16 mouse cellular contexts compared by ENCODE assay signal in the genomic region with DNA sequence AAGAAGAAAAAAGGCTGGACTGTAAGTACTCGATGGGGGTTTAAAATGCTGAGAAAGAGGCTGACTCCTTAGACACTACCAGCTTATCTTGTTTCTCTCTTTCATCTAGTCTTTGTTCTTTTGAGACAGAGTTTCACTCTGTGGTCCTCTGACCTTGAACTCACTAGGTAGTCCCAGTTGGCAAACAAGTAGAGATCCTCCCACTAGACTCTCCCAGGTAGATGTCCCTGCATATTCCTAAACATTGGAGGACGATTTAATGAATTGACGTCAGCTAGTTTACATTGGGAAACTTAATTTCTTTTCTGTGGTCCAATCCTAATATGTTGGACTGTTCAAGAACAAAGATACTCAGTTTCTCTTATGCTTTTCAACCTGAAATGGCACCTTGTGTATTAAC. TPM values are rescaled to one million over a fixed set of nuclear protein-coding genes. Genes with fewer than 3 reads are reported as not detected.
DNase-seq lines count a peak whose midpoint lies in the region; ATAC-seq and TF ChIP-seq lines count a peak whose summit lies in the region.
"Had no signal": no experiment of that assay in that cellular context is flagged by ENCODE, and none has a peak within 500 bp of the region (broad histone marks: within the 10 kb centered on the region; RNA-seq: fewer than 3 reads in every experiment).

No protein-coding gene starts in this region.

- TF ChIP-seq CTCF in stomach, postnatal 0 days (IDR thresholded peaks at IDR 0.05; ENCODE audit: low read depth): no peak

- no peak overlapping the region for H3K9ac ChIP-seq in hindbrain, embryonic 15.5 days
- no peak overlapping the region for H3K9ac ChIP-seq in hindbrain, embryonic 11.5 days (ENCODE audit: low read depth, low read length)
- H3K9ac ChIP-seq in stomach, embryonic 15.5 days: no peak overlapping the region
- no peak overlapping the region for H3K9ac ChIP-seq in stomach, postnatal 0 days (ENCODE audit: low read length)
- no peak overlapping the region for H3K9ac ChIP-seq in liver, embryonic 15.5 days
- H3K9ac ChIP-seq: forebrain, embryonic 15.5 days; limb, embryonic 15.5 days had no signal

- no peak overlapping the region for H3K4me3 ChIP-seq in hindbrain, embryonic 15.5 days
- H3K4me3 ChIP-seq in hindbrain, embryonic 11.5 days (ENCODE audit: low read depth, low read length): no peak overlapping the region
- no peak overlapping the region for H3K4me3 ChIP-seq in stomach, embryonic 15.5 days (replicated peaks)
- H3K4me3 ChIP-seq in stomach, postnatal 0 days (ENCODE audit: low read depth, low read length): no peak overlapping the region
- no peak overlapping the region for H3K4me3 ChIP-seq in liver, embryonic 15.5 days (replicated peaks)

- no peak for TF ChIP-seq EP300 in stomach, postnatal 0 days (optimal IDR thresholded peaks at IDR 0.05)

- DNase-seq in hindbrain, embryonic 11.5 days (ENCODE audit: low spot score): no peak
- DNase-seq in stomach, postnatal 0 days (ENCODE audit: low spot score): no peak
- no peak for DNase-seq in thymus, postnatal 10 days (ENCODE audit: low spot score in 2 of 2)
- DNase-seq: cerebellum, postnatal 14 days; heart, adult 11 months; heart, postnatal 14 days; lung, postnatal 4 days; spleen, adult 18-20 months; thymus, postnatal 36 days had no signal

- no peaks in the 10 kb centered on the region for H3K36me3 ChIP-seq in hindbrain, embryonic 15.5 days
- H3K36me3 ChIP-seq in hindbrain, embryonic 11.5 days (ENCODE audit: control insufficient read depth, insufficient read depth, low read length): no peaks in the 10 kb centered on the region
- no peaks in the 10 kb centered on the region for H3K36me3 ChIP-seq in stomach, embryonic 15.5 days
- H3K36me3 ChIP-seq in stomach, postnatal 0 days (ENCODE audit: control insufficient read depth, insufficient read depth, low read length): no peaks in the 10 kb centered on the region
- no peaks in the 10 kb centered on the region for H3K36me3 ChIP-seq in liver, embryonic 15.5 days (replicated peaks)
- H3K36me3 ChIP-seq: forebrain, embryonic 15.5 days; limb, embryonic 15.5 days had no signal

- WGBS in hindbrain, embryonic 15.5 days: 94% methylated on average over 3 of the region's 3 CpGs
- WGBS in hindbrain, embryonic 11.5 days: 94% methylated on average over 3 of the region's 3 CpGs
- 72% methylated on average over 3 of the region's 3 CpGs for WGBS in stomach, embryonic 15.5 days
- WGBS in stomach, postnatal 0 days: 59% methylated on average over 3 of the region's 3 CpGs
- 66% methylated on average over 3 of the region's 3 CpGs for WGBS in liver, embryonic 15.5 days (ENCODE audit: insufficient replicate concordance)

- 0 out of 2 replicates have a peak overlapping the region, but pooled peaks have one; percentile 64 for H3K4me2 ChIP-seq in hindbrain, embryonic 15.5 days
- H3K4me2 ChIP-seq in hindbrain, embryonic 11.5 days (replicated peaks; ENCODE audit: low read depth, low read length): no peak overlapping the region
- H3K4me2 ChIP-seq in stomach, embryonic 15.5 days: peak overlapping the region; percentile 73; the same call in 1 of the 2 replicates
- no peak overlapping the region for H3K4me2 ChIP-seq in stomach, postnatal 0 days (replicated peaks; ENCODE audit: low read depth)
- H3K4me2 ChIP-seq in liver, embryonic 15.5 days: peak overlapping the region; percentile 41

- H3K9me3 ChIP-seq in hindbrain, embryonic 15.5 days: no peaks in the 10 kb centered on the region
- no peaks in the 10 kb centered on the region for H3K9me3 ChIP-seq in hindbrain, embryonic 11.5 days (ENCODE audit: control insufficient read depth, low read length)
- no peaks in the 10 kb centered on the region for H3K9me3 ChIP-seq in stomach, embryonic 15.5 days
- no peaks in the 10 kb centered on the region for H3K9me3 ChIP-seq in stomach, postnatal 0 days (ENCODE audit: control insufficient read depth, low read length)
- H3K9me3 ChIP-seq in liver, embryonic 15.5 days (replicated peaks): no peaks in the 10 kb centered on the region
- H3K9me3 ChIP-seq: forebrain, embryonic 15.5 days; limb, embryonic 15.5 days had no signal

- H3K4me1 ChIP-seq in hindbrain, embryonic 15.5 days (replicated peaks): peaks cover 30% of the 10 kb centered on the region
- H3K4me1 ChIP-seq in hindbrain, embryonic 11.5 days (replicated peaks; ENCODE audit: control insufficient read depth, insufficient read depth, low read length): peaks cover 4% of the 10 kb centered on the region; the same call in 1 of the 2 replicates
- peaks cover 10% of the 10 kb centered on the region for H3K4me1 ChIP-seq in stomach, embryonic 15.5 days
- H3K4me1 ChIP-seq in stomach, postnatal 0 days (replicated peaks; ENCODE audit: control insufficient read depth, insufficient read depth): peaks cover 4% of the 10 kb centered on the region; the same call in 1 of the 2 replicates
- H3K4me1 ChIP-seq in liver, embryonic 15.5 days (replicated peaks): peaks cover 32% of the 10 kb centered on the region

- no peak for ATAC-seq in hindbrain, embryonic 15.5 days (ENCODE audit: low FRiP score, low read depth)
- ATAC-seq in hindbrain, embryonic 11.5 days (ENCODE audit: low FRiP score): no peak
- no peak for ATAC-seq in stomach, embryonic 15.5 days (ENCODE audit: insufficient read depth, low FRiP score, low read depth)
- ATAC-seq in stomach, postnatal 0 days (ENCODE audit: low FRiP score, low TSS enrichment): no peak
- ATAC-seq in liver, embryonic 15.5 days (ENCODE audit: insufficient read depth): no peak
- no peak for ATAC-seq in cerebellum, adult (ENCODE audit: insufficient number of reproducible peaks, low FRiP score, low TSS enrichment)
- ATAC-seq: forebrain, embryonic 15.5 days; midbrain, embryonic 16.5 days had no signal

- no peak overlapping the region for H3K27ac ChIP-seq in hindbrain, embryonic 15.5 days (replicated peaks)
- no peak overlapping the region for H3K27ac ChIP-seq in hindbrain, embryonic 11.5 days (ENCODE audit: low read depth, low read length)
- no peak overlapping the region for H3K27ac ChIP-seq in stomach, embryonic 15.5 days
- no peak overlapping the region for H3K27ac ChIP-seq in stomach, postnatal 0 days (replicated peaks)
- no peak overlapping the region for H3K27ac ChIP-seq in liver, embryonic 15.5 days (replicated peaks)
- H3K27ac ChIP-seq: forebrain, embryonic 15.5 days; limb, embryonic 15.5 days had no signal

- H3K27me3 ChIP-seq in hindbrain, embryonic 15.5 days: no peaks in the 10 kb centered on the region
- no peaks in the 10 kb centered on the region for H3K27me3 ChIP-seq in hindbrain, embryonic 11.5 days (ENCODE audit: control insufficient read depth, insufficient read depth, low read length)
- no peaks in the 10 kb centered on the region for H3K27me3 ChIP-seq in stomach, embryonic 15.5 days (replicated peaks)
- H3K27me3 ChIP-seq in stomach, postnatal 0 days (ENCODE audit: control insufficient read depth, insufficient read depth, low read length): no peaks in the 10 kb centered on the region
- no peaks in the 10 kb centered on the region for H3K27me3 ChIP-seq in liver, embryonic 15.5 days
- H3K27me3 ChIP-seq: forebrain, embryonic 15.5 days; limb, embryonic 15.5 days had no signal

RNA-seq across cellular contexts. Expression of a gene that starts 2.7 kb away (rescaled TPM):
- 97.4 and 109 TPM in 2 replicates for polyA plus RNA-seq in hindbrain, embryonic 15.5 days (2015; fragmentation: Nextera tagmentation; extraction: Ambion mirVana)
- 77.3 and 88.5 TPM in 2 replicates for polyA plus RNA-seq in hindbrain, embryonic 11.5 days (2014; fragmentation: Nextera tagmentation; extraction: Ambion mirVana)
- polyA plus RNA-seq in stomach, embryonic 15.5 days (2015; fragmentation: Nextera tagmentation; extraction: Ambion mirVana): 70.8 and 82.2 TPM in 2 replicates
- polyA plus RNA-seq in stomach, postnatal 0 days (2015; fragmentation: Nextera tagmentation; extraction: Ambion mirVana): 57.5 and 60.5 TPM in 2 replicates
- polyA plus RNA-seq in liver, embryonic 15.5 days (2015; fragmentation: Nextera tagmentation; extraction: Ambion mirVana): 31.0 and 32.7 TPM in 2 replicates

RNA-seq across cellular contexts. Expression of a gene that starts 42.9 kb away (rescaled TPM):
- polyA plus RNA-seq in hindbrain, embryonic 15.5 days (2015; fragmentation: Nextera tagmentation; extraction: Ambion mirVana): 5.8 and 10.2 TPM in 2 replicates
- 22.0 and 22.2 TPM in 2 replicates for polyA plus RNA-seq in hindbrain, embryonic 11.5 days (2014; fragmentation: Nextera tagmentation; extraction: Ambion mirVana)
- 71.9 and 82.5 TPM in 2 replicates for polyA plus RNA-seq in stomach, embryonic 15.5 days (2015; fragmentation: Nextera tagmentation; extraction: Ambion mirVana)
- 34.8 and 35.8 TPM in 2 replicates for polyA plus RNA-seq in stomach, postnatal 0 days (2015; fragmentation: Nextera tagmentation; extraction: Ambion mirVana)
- polyA plus RNA-seq in liver, embryonic 15.5 days (2015; fragmentation: Nextera tagmentation; extraction: Ambion mirVana): 18.5 and 18.9 TPM in 2 replicates

Comparison
In these comparisons a context has a peak if more than half of its experiments do, and no peak if none do; other contexts are left out.
1. H3K4me2 ChIP-seq: peak in hindbrain, embryonic 15.5 days (single experiment), stomach, embryonic 15.5 days (single experiment) and liver, embryonic 15.5 days (single experiment); none in hindbrain, embryonic 11.5 days (single experiment) and stomach, postnatal 0 days (single experiment).